Mouse (Mus musculus) B cell, adult 2 months (primary cell): Measurements from ENCODE around the gene Pdk2.

Source experiments
- DNase-seq, 2 experiments: peaks; one replicate each; pipeline ENCODE4 v3.0.0; 2022

Gene Pdk2

GRCm38 (mm10) chr11:95070140-95071107, 29.3 kb upstream of the Pdk2 start:
- DNase-seq, result no peak

- DNase-seq, result no peak
These were observed 28.2 kb upstream of the Pdk2 start for GRCm38 (mm10) chr11:95069226-95069957.

- no peak for DNase-seq
These were observed 15.8 kb upstream of the Pdk2 start for GRCm38 (mm10) chr11:95056768-95057501.

- DNase-seq, result no peak
These were observed 11.9 kb upstream of the Pdk2 start for GRCm38 (mm10) chr11:95053062-95053461.

GRCm38 (mm10) chr11:95046980-95047680, 6.0 kb upstream of the Pdk2 start:
- peak; percentile 77 to 79 for DNase-seq

GRCm38 (mm10) chr11:95044185-95044870, 3.2 kb upstream of the Pdk2 start:
- no peak for DNase-seq

GRCm38 (mm10) chr11:95043608-95044007, 2.5 kb upstream of the Pdk2 start:
- DNase-seq, result no peak

- DNase-seq, result no peak
These were observed 1.9 kb upstream of the Pdk2 start for GRCm38 (mm10) chr11:95043060-95043459.

GRCm38 (mm10) chr11:95042096-95042495, 942 bp upstream of the Pdk2 start:
- DNase-seq, result peak; percentile 68 to 70

GRCm38 (mm10) chr11:95040491-95041138, 539 bp downstream of the Pdk2 start:
- DNase-seq, result peak; percentile 10 to 19

- DNase-seq, result no peak
These were observed 1.4 kb downstream of the Pdk2 start for GRCm38 (mm10) chr11:95039766-95040165.

- DNase-seq, result no peak
These were observed 2.1 kb downstream of the Pdk2 start for GRCm38 (mm10) chr11:95038818-95039655.

GRCm38 (mm10) chr11:95038156-95038817, 2.9 kb downstream of the Pdk2 start:
- no peak for DNase-seq

GRCm38 (mm10) chr11:95037306-95037705, 3.8 kb downstream of the Pdk2 start:
- DNase-seq, result no peak

GRCm38 (mm10) chr11:95036521-95036920, 4.6 kb downstream of the Pdk2 start:
- no peak for DNase-seq

- no peak for DNase-seq
These were observed 6.3 kb downstream of the Pdk2 start for GRCm38 (mm10) chr11:95034902-95035301.

GRCm38 (mm10) chr11:95033617-95034016, 7.5 kb downstream of the Pdk2 start:
- DNase-seq, result no peak

- no peak for DNase-seq
These were observed 8.2 kb downstream of the Pdk2 start for GRCm38 (mm10) chr11:95032945-95033344.

- no peak for DNase-seq
These were observed 13.2 kb downstream of the Pdk2 start for GRCm38 (mm10) chr11:95027850-95028470.
